Mouse (Mus musculus) cerebellum, adult 2 months (tissue): ENCODE data around the gene Mfap3.

Experiments
- CTCF ChIP-seq: fragments of 200-500 bp; IDR thresholded peaks from 2 replicates; pipeline ENCODE4 v1.5.1; 2011; ENCODE audit warnings: low read depth, mild to moderate bottlenecking, control low read depth, low read length, moderate library complexity, borderline replicate concordance; ENCODE audit not compliant: insufficient read depth
- POLR2A ChIP-seq: fragments of 200-500 bp; IDR thresholded peaks from 2 replicates; pipeline ENCODE4 v1.6.1; 2011; ENCODE audit warnings: low read length, control low read depth, borderline replicate concordance; ENCODE audit not compliant: insufficient read depth

GRCm38 (mm10) chr11:57503155-57503554 lies 15.3 kb upstream of the Mfap3 start:
- TF ChIP-seq CTCF (no peak), POLR2A (no peak)
